Mouse (Mus musculus) lung, adult 10 weeks (tissue): ENCODE results near the gene Mib2. TPM values are rescaled to one million over a fixed set of nuclear protein-coding genes. Genes with fewer than 3 reads are reported as not detected.

ENCODE experiments used
- polyA plus RNA-seq: library from polyadenylated mRNA; stranded (reverse); fragments of 350-450 nt; fragmentation: Illumina TruSeq; extraction: RNeasy Lipid Tissue Mini Kit (QIAGEN cat#74804); gene quantifications from one replicate; pipeline ENCODE4 v1.2.3, GENCODE M21; 2014; ENCODE audit warnings: low read depth, low replicate concordance; ENCODE audit not compliant: insufficient read depth

Mib2 gene
- 23.8 TPM for polyA plus RNA-seq

DNA sequence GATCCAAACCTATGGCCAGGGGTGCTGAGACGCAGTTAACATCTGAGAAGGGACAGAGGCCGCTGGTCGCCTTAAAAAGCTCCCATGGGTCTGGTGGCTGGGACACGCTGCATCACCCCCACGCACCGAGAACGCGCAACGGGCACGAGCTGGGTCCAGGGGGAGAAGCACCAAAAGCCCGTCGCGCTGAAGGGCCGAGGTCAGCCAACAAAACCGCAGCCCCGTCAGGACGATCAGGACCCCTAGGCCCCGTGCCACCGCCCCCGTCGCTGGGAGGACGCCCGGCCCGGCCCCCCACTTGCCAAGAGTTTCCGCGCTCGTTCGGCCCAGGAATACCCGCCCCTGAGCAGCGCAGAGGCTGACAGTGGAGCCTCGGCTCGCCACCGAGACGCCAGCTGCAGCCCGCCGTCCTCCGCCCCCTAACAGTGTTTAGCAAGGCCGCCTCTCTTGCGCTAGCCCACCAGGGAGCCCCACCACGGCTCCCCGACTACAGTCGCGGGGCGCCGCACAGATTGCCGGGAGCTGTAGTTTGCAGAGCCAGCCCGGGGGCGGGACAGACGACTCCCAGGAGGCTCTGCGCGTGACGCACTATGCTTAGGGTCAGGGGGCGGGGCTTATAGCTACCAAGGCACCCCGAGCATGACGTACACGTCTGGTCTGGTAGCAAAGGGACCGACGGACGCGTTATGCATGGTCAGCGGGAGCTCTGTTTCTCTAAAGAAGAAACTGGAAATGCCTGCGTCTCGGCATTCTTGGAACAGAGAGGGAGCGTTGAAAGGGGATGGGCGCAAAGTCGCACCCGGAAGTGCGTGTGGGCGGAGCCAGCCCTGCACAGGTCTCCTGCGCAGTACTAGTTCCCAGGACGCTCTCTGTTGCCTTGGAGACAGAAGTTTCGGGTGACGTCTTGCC, at the start of gene Mib2:
Gene Mib2, minus strand, starts transcription at position 510 of the 909 bp plus-strand sequence.

GRCm38 (mm10) chr4:155704721-155705591, 36.0 kb upstream of the Mib2 start, which contains the start of gene Ssu72:
Gene Ssu72, plus strand, starts transcription at chr4:155704800.

GRCm38 (mm10) chr4:155694111-155694481, 25.1 kb upstream of the Mib2 start, which contains the start of gene Fndc10:
Gene Fndc10, plus strand, starts transcription at chr4:155694342.

DNA sequence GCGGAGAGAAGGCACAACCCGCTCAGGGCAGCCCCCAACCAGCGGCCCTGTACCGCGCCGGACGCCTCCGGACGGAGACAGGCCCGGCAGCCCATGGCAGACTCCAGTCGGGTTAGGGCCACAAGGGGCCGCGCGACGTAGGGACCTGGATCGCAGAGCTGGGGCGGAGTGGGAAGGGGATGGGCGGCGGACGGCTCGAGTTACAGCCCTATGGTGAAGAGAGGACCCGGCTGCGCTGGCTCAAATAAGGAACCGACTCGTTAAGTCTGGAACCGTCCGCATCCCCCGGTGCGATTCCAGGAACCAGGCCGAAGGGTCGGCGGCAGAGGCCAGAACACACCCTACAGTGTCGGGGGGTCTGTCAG, 15.9 kb downstream of the Mib2 start, which contains the start of gene Mmp23:
Gene Mmp23, minus strand, starts transcription at position 299 of the 365 bp plus-strand sequence.

GRCm38 (mm10) chr4:155645308-155645707, 23.7 kb downstream of the Mib2 start, which contains the start of gene Gm10563:
Gene Gm10563, minus strand, starts transcription at chr4:155645408.

GRCm38 (mm10) chr4:155624338-155625291, 44.4 kb downstream of the Mib2 start, which contains the start of gene Cdk11b:
Gene Cdk11b, plus strand, starts transcription at chr4:155624854.

Other genes starting within 250 kb of the Mib2 start
- 1.1 TPM for gene Tmem52, start 200.1 kb downstream of the Mib2 start, polyA plus RNA-seq
- 229 TPM for gene Gnb1, start 177.8 kb downstream of the Mib2 start, polyA plus RNA-seq
- gene Nadk, start 106.8 kb downstream of the Mib2 start, polyA plus RNA-seq = 65.4 TPM
- gene Slc35e2, start 67.8 kb downstream of the Mib2 start, polyA plus RNA-seq = 2.7 TPM
- 47.0 TPM for gene Cdk11b, start 44.3 kb downstream of the Mib2 start, polyA plus RNA-seq
- gene Gm10563, start 23.8 kb downstream of the Mib2 start, polyA plus RNA-seq = not detected
- gene Mmp23, start 15.8 kb downstream of the Mib2 start, polyA plus RNA-seq = 18.4 TPM
- gene Fndc10, start 25.1 kb upstream of the Mib2 start, polyA plus RNA-seq = 2.8 TPM
- gene Ssu72, start 35.6 kb upstream of the Mib2 start, polyA plus RNA-seq = 76.0 TPM
- gene Tmem240, start 65.6 kb upstream of the Mib2 start, polyA plus RNA-seq = 0.40 TPM
- 17.7 TPM for gene Atad3a, start 91.9 kb upstream of the Mib2 start, polyA plus RNA-seq
- gene Vwa1, start 105.5 kb upstream of the Mib2 start, polyA plus RNA-seq = 3.0 TPM
- gene Tmem88b, start 116.7 kb upstream of the Mib2 start, polyA plus RNA-seq = 0.29 TPM
- gene Ankrd65, start 121.2 kb upstream of the Mib2 start, polyA plus RNA-seq = 3.2 TPM
- 112 TPM for gene Mrpl20, start 133.7 kb upstream of the Mib2 start, polyA plus RNA-seq
- 51.7 TPM for gene Ccnl2, start 143.3 kb upstream of the Mib2 start, polyA plus RNA-seq
- gene Aurkaip1, start 162.1 kb upstream of the Mib2 start, polyA plus RNA-seq = 106 TPM
- gene Mxra8, start 170.5 kb upstream of the Mib2 start, polyA plus RNA-seq = 188 TPM
- 25.1 TPM for gene Dvl1, start 178.2 kb upstream of the Mib2 start, polyA plus RNA-seq
- 0.19 TPM for gene Tas1r3, start 194.2 kb upstream of the Mib2 start, polyA plus RNA-seq
- 6.7 TPM for gene Cptp, start 200.2 kb upstream of the Mib2 start, polyA plus RNA-seq
- gene Ints11, start 200.3 kb upstream of the Mib2 start, polyA plus RNA-seq = 18.8 TPM
- 13.1 TPM for gene Pusl1, start 222.6 kb upstream of the Mib2 start, polyA plus RNA-seq
- gene Acap3, start 222.6 kb upstream of the Mib2 start, polyA plus RNA-seq = 6.0 TPM